Mouse (Mus musculus) hindbrain, postnatal 0 days (tissue): ENCODE results near the gene Gm11563. TPM values are rescaled to one million over a fixed set of nuclear protein-coding genes. Genes with fewer than 3 reads are reported as not detected.
"Not testable (repeated sequence)": the region's sequence is repeated elsewhere in the genome, so short reads cannot be mapped to it uniquely, and the experiment has no call there.

Experiments used
- ATAC-seq: fragments of 200-750 bp; cut with Nextera tagmentation; 2 replicates; pipeline ENCODE4 v1.8.0; 2017; ENCODE audit warnings: mild to moderate bottlenecking, moderate TSS enrichment, moderate library complexity
- DNase-seq: peaks from one replicate; pipeline ENCODE4 v3.0.0-alpha.2; 2015; ENCODE audit warnings: low spot score
- H3K27ac ChIP-seq: fragments of 300-500 bp; sonication (generic); 2 replicates; pipeline ENCODE4 v1.5.1; 2014; ENCODE audit warnings: mild to moderate bottlenecking
- H3K27me3 ChIP-seq: fragments of 300-500 bp; sonication (generic); 2 replicates; pipeline ENCODE4 v1.6.1; 2014; ENCODE audit warnings: low read length, mixed read lengths; ENCODE audit not compliant: insufficient read depth
- H3K36me3 ChIP-seq: fragments of 300-500 bp; sonication (generic); 2 replicates; pipeline ENCODE4 v1.6.1; 2014; ENCODE audit warnings: low read length, mixed read lengths; ENCODE audit not compliant: insufficient read depth
- H3K4me1 ChIP-seq: fragments of 300-500 bp; sonication (generic); 2 replicates; pipeline ENCODE4 v1.6.1; 2014; ENCODE audit warnings: antibody characterized with exemption, low read length, mixed read lengths; ENCODE audit not compliant: insufficient read depth
- H3K4me2 ChIP-seq: fragments of 300-500 bp; sonication (generic); 2 replicates; pipeline ENCODE4 v1.6.1; 2014; ENCODE audit warnings: low read depth, mild to moderate bottlenecking, low read length, moderate library complexity, mixed read lengths
- H3K4me3 ChIP-seq: fragments of 300-500 bp; sonication (generic); 2 replicates; pipeline ENCODE4 v1.5.1; 2014; ENCODE audit warnings: low read length
- H3K9ac ChIP-seq: fragments of 300-500 bp; sonication (generic); replicated peaks from 2 replicates; pipeline ENCODE4 v1.6.1; 2014; ENCODE audit warnings: mild to moderate bottlenecking, low read length, moderate library complexity, mixed read lengths
- H3K9me3 ChIP-seq: fragments of 300-500 bp; sonication (generic); 2 replicates; pipeline ENCODE4 v1.6.1; 2016; ENCODE audit warnings: low read length, mixed read lengths
- CTCF ChIP-seq: IDR thresholded peaks from 2 replicates; pipeline ENCODE4 v1.5.1; 2016; ENCODE audit warnings: antibody characterized with exemption, control low read depth, low read depth
- WGBS: fragments of 180-500 bp; shearing (Covaris S2); extraction: QIAGEN DNeasy Blood & Tissue Kit; methylation state at CpG from one replicate; pipeline ENCODE4 v1.1.7; 2014; 5-methylcytosine and 5-hydroxymethylcytosine counted together
- polyA plus RNA-seq: library from polyadenylated mRNA; unstranded; fragments of >200 nt; fragmentation: Nextera tagmentation; extraction: Ambion mirVana; gene quantifications from 2 replicates; pipeline ENCODE4 v1.2.1, GENCODE M21; 2015
- total RNA-seq: library from RNA; depleted of rRNA; stranded (reverse); fragments of >200 nt; gene quantifications from 2 replicates; pipeline ENCODE4 v1.2.3, GENCODE M21; 2014; rRNA removed

Gm11563 gene
- total RNA-seq (not detected in 2 replicates), polyA plus RNA-seq (not detected in 2 replicates)

DNA sequence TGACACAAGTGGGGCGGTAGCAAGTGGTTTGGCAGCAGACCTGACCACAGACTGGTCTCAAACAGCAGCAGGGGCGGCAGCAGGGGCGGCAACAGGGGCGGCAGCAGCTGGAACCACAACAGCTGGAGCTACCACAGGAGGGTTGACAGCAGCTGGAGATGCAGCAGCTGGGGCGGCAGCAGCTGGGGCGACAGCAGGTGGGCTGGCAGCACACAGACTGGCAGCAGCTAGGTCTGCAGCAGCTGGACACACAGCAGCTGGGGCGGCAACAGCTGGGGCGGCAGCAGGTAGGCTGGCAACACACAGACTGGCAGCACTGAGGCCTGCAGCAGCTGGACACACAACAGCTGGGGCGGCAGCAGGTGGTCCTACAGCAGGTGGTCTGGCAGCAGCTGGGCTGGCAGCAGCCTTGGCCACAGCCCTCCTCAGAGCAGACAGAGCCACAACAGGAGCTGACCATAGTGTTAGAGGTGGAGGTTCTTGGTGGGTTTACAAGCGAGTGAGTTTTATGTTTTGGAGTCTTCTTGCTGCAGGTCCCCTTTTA, at the start of gene Gm11563:
Gm11563 (minus strand) TSS at position 494 of the 544 bp plus-strand sequence.
- not testable (repeated sequence) for H3K9me3 ChIP-seq, H3K9ac ChIP-seq, H3K27me3 ChIP-seq, H3K4me2 ChIP-seq, DNase-seq, H3K4me3 ChIP-seq, ATAC-seq, H3K36me3 ChIP-seq, H3K4me1 ChIP-seq, H3K27ac ChIP-seq
- WGBS, result 68% methylated on average over 8 of the region's 10 CpGs

DNA sequence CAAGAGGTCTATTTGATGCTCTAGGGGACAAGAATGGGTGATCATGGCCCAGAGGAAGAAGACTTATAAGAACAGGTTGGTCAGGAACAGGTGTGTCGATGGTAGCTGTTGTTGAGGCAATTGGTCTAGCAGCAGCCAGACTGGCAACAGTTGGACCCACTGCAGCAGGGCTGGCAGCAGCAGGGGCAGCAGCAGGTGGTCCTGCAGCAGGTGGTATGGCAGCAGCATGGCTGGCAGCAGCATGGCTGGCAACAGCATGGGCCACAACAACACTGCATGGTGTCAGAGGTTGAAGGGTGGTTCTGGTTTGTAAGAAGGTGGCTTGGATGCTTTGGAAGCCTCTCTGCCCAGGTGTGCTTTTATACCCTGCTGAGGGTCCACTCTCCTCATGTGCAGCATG, 31.7 kb upstream of the Gm11563 start, which contains the start of gene Gm14190:
Gm14190 (minus strand) TSS at position 278 of the 400 bp plus-strand sequence.
- Histone ChIP-seq H3K9me3 (no peaks in the 10 kb centered on the region), H3K27me3 (no peaks in the 10 kb centered on the region), H3K4me3 (no peak within 1 kb of the TSS), H3K27ac (no peak within 1 kb of the TSS), H3K4me1 (no peaks in the 10 kb centered on the region), H3K9ac (no peak within 1 kb of the TSS), H3K36me3 (no peaks in the 10 kb centered on the region), H3K4me2 (no peak within 1 kb of the TSS)
- TF ChIP-seq CTCF, result no peak
- DNase-seq (no peak), ATAC-seq (no peak)
- 93% methylated on average over 1 of the region's 1 CpGs for WGBS

DNA sequence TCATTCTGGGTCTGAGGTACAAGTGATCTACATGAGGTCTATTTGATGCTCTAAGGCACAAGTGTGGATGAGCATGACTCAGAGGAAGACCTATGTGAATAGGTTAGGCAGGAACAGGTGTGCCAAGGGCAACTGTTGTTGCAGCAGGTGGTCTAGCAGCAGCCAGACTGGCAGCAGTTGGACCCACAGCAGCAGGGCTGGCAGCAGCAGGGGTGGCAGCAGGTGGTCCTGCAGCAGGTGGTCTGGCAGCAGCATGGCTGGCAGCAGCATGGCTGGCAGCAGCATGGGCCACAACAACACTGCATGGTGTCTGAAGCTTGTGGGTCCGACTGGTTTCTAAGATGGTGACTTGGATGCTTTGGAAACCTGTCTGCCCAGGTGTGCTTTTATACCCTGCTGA, 26.5 kb upstream of the Gm11563 start:
- not testable (repeated sequence) for H3K9ac ChIP-seq, H3K4me1 ChIP-seq, DNase-seq, H3K4me2 ChIP-seq, ATAC-seq, H3K9me3 ChIP-seq, H3K27ac ChIP-seq, H3K27me3 ChIP-seq, H3K4me3 ChIP-seq, H3K36me3 ChIP-seq
- 57% methylated on average over 1 of the region's 1 CpGs for WGBS

- Histone ChIP-seq H3K9me3 (no peaks in the 10 kb centered on the region), H3K27ac (no peak overlapping the region), H3K4me2 (no peak overlapping the region), H3K4me3 (no peak overlapping the region), H3K4me1 (no peaks in the 10 kb centered on the region), H3K36me3 (no peaks in the 10 kb centered on the region), H3K27me3 (no peaks in the 10 kb centered on the region), H3K9ac (no peak overlapping the region)
- TF ChIP-seq CTCF, result no peak
- 80% methylated on average over 2 of the region's 2 CpGs for WGBS
- DNase-seq, result no peak
- no peak for ATAC-seq
Observed at GRCm38 (mm10) chr11:99683481-99683880, 24.7 kb upstream of the Gm11563 start.

DNA sequence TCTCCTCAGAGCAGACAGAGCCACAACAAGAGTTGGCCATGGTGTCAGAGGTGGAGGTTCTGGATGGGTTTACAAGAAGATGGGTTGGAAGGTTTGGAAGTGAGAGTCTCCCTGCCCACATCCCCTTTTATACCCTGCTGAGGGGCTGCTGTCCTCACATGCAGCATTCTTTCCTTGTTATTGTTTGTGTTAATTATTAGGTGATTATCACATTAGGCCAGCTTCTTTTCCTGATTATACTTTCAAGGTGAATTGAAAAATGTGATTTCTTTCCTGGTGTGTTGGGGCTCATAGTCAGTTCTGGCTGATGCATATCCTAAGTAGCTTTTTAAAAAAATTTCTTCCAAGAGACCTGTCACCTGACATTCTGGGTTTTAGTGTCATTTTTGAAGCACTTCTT, 7.1 kb upstream of the Gm11563 start, which contains the start of gene Krtap4-6:
Krtap4-6 (minus strand) TSS at position 101 of the 400 bp plus-strand sequence.
- Histone ChIP-seq H3K36me3 (no peaks in the 10 kb centered on the region), H3K4me3 (no peak within 1 kb of the TSS), H3K9me3 (no peaks in the 10 kb centered on the region), H3K9ac (no peak within 1 kb of the TSS), H3K27me3 (no peaks in the 10 kb centered on the region), H3K4me1 (no peaks in the 10 kb centered on the region), H3K27ac (no peak within 1 kb of the TSS), H3K4me2 (no peak within 1 kb of the TSS)
- no peak for TF ChIP-seq CTCF
- ATAC-seq (no peak), DNase-seq (no peak)

DNA sequence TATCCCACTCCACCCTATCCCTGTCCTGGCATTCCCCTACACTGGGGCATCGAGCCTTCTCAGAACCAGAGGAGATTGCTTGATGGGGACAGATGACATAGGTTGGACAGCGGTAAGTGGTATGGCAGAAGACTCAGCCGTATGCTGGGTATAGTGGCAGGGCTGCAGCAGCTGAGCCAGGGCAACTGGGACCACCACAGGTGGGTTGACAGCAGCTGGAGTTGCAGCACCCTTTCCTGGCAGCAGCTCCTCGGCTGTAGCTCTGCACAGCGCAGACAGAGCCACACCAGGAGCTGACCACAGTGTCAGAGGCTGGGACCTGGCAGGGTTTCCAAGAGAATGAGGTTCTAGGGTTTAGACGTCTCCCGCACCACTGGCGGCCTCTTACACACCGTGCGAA, 4.0 kb upstream of the Gm11563 start:
- Histone ChIP-seq H3K36me3 (no peaks in the 10 kb centered on the region), H3K27me3 (no peaks in the 10 kb centered on the region), H3K9me3 (no peaks in the 10 kb centered on the region), H3K9ac (no peak overlapping the region), H3K4me1 (no peaks in the 10 kb centered on the region), H3K27ac (no peak overlapping the region), H3K4me3 (no peak overlapping the region), H3K4me2 (no peak overlapping the region)
- 86% methylated on average over 10 of the region's 10 CpGs for WGBS
- DNase-seq, result no peak
- TF ChIP-seq CTCF, result no peak
- ATAC-seq, result no peak

DNA sequence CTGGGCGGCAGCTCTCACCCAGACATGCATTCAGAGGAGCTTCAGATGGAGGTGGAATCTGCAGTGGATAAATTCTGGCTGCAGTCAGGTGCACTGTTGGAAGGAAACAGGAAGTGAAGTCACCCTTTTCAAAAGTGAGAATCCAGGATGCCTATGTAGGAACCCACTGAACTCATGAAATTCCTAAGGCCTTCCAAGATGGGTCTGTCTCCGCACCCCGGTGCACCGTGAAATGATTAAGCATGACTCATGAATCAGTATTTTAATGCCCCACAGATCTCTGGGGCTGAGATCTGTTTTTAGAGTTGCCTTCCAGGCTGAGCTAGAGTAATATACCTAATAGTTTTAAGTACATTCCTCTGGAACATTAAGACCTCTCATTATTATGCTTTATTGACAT, 496 bp upstream of the Gm11563 start:
- ATAC-seq, result no peak
- H3K9ac ChIP-seq, result no peak overlapping the region
- DNase-seq, result no peak
- H3K4me2 ChIP-seq, result no peak overlapping the region
- no peaks in the 10 kb centered on the region for H3K27me3 ChIP-seq
- H3K27ac ChIP-seq, result no peak overlapping the region
- H3K9me3 ChIP-seq, result no peaks in the 10 kb centered on the region
- H3K36me3 ChIP-seq, result no peaks in the 10 kb centered on the region
- TF ChIP-seq CTCF, result no peak
- whole genome bisulfite sequencing, result 88% methylated on average over 4 of the region's 4 CpGs
- no peak overlapping the region for H3K4me3 ChIP-seq
- H3K4me1 ChIP-seq, result no peaks in the 10 kb centered on the region
